Mouse (Mus musculus): ENCODE data around the gene Nln.

DNA sequence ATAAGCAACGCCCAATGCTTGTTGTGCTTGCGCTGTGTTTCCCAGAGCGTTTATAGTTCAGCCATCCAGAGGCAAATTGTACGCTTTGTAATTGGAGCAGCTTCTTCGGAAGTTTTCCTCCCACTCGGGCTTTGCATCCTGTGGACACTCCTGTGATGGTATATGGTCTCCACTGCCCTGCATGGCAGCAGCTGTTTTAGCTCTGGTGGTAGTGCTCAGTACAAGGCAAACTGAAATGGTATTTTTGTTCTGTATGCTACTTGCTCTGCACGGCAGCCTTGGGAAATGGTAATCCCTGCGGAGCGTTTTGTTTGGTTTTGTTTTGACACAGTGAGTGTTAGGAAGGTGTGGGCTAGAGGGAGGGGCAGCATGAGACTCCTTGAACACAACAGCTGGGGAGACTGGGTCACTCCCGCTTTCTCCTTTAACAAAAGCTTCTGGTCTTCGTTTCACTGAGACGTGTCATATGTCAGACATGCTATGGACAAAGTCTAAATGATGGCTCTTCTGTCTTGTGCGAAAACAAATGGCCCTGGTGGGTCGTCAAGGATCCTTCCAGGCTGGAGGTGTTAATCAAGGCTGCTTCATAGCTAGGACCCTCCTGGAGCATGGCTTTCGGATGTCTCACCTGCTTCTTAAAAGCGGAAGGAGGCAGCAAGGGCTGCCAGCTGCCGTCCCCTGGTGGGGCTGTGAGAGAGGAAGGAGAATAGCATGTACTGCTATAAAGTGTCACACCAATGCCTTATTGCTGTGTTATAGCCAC is 12.8 kb upstream of the Nln start:
- TF ChIP-seq CTCF (IDR thresholded peaks at IDR 0.05; ENCODE audit: low read depth) = no peak
- no peak for TF ChIP-seq EP300 (IDR thresholded peaks at IDR 0.05; ENCODE audit: low read depth)
